Comparison of ENCODE assay signal across 10 mouse cellular contexts in genomic region chr7:4793248-4793647, GRCm38 (mm10). TPM values are rescaled to one million over a fixed set of nuclear protein-coding genes. Genes with fewer than 3 reads are reported as not detected.
DNase-seq lines count a peak whose midpoint lies in the region; ATAC-seq and TF ChIP-seq lines count a peak whose summit lies in the region.
"Not testable (repeated sequence)": the region's sequence is repeated elsewhere in the genome, so short reads cannot be mapped to it uniquely, and the experiment has no call there.
"Had no signal": no experiment of that assay in that cellular context is flagged by ENCODE, and none has a peak within 500 bp of the region (broad histone marks: within the 10 kb centered on the region; RNA-seq: fewer than 3 reads in every experiment).

No protein-coding gene starts in this region.

- not testable (repeated sequence) for H3K4me1 ChIP-seq in ES-Bruce4 (ENCODE audit: control insufficient read depth, insufficient read depth, low read length); embryonic facial prominence, embryonic 11.5 days (ENCODE audit: control insufficient read depth, insufficient read depth, low read length); forebrain, postnatal 0 days (ENCODE audit: insufficient read depth); spleen, adult 2 months (ENCODE audit: control insufficient read depth, insufficient read depth, insufficient read length)
- peaks cover 27% of the 10 kb centered on the region for H3K4me1 ChIP-seq in hindbrain, embryonic 13.5 days (replicated peaks)
- H3K4me1 ChIP-seq in liver, embryonic 14.5 days (replicated peaks; ENCODE audit: control insufficient read depth in 2 of 2, insufficient read depth in 2 of 2, low read length in 1 of 2): peaks cover 7 to 21% of the 10 kb centered on the region in 2 experiments
- peaks cover 27% of the 10 kb centered on the region for H3K4me1 ChIP-seq in midbrain, embryonic 13.5 days (replicated peaks)

- H3K27ac ChIP-seq in ES-Bruce4 (ENCODE audit: insufficient read depth, low read length): peak overlapping the region; percentile 39
- H3K27ac ChIP-seq in embryonic facial prominence, embryonic 11.5 days (replicated peaks; ENCODE audit: low read depth, low read length): peak overlapping the region; percentile 90
- peak overlapping the region; percentile 89 for H3K27ac ChIP-seq in forebrain, postnatal 0 days (ENCODE audit: low read depth, low read length)
- peak overlapping the region; percentile 92 for H3K27ac ChIP-seq in hindbrain, embryonic 13.5 days
- peak overlapping the region; percentile 98 for H3K27ac ChIP-seq in liver, embryonic 14.5 days
- H3K27ac ChIP-seq in midbrain, embryonic 13.5 days: peak overlapping the region; percentile 85
- peak overlapping the region; percentile 79 for H3K27ac ChIP-seq in spleen, adult 2 months (ENCODE audit: insufficient read depth, low read length)

- TF ChIP-seq POLR2A in ES-Bruce4 (IDR thresholded peaks at IDR 0.05; ENCODE audit: insufficient read depth, low read length); spleen, adult 2 months (IDR thresholded peaks at IDR 0.05; ENCODE audit: low read depth, low read length): not testable (repeated sequence)

- H3K4me3 ChIP-seq in ES-Bruce4 (ENCODE audit: low read depth, low read length): peak overlapping the region; percentile 99
- peak overlapping the region; percentile 77 for H3K4me3 ChIP-seq in embryonic facial prominence, embryonic 11.5 days (ENCODE audit: low read depth, low read length)
- H3K4me3 ChIP-seq in forebrain, postnatal 0 days (ENCODE audit: low read depth, low read length): peak overlapping the region; percentile 93
- H3K4me3 ChIP-seq in hindbrain, embryonic 13.5 days: peak overlapping the region; percentile 85
- peak overlapping the region; percentile 87 to 92 for H3K4me3 ChIP-seq in liver, embryonic 14.5 days (ENCODE audit: insufficient read depth in 1 of 2, low read depth in 2 of 2, low read length in 2 of 2)
- peak overlapping the region; percentile 70 for H3K4me3 ChIP-seq in midbrain, embryonic 13.5 days (replicated peaks)
- H3K4me3 ChIP-seq in spleen, adult 2 months (ENCODE audit: extremely low read depth, insufficient read depth, insufficient read length): peak overlapping the region; percentile 76

- H3K4me2 ChIP-seq in embryonic facial prominence, embryonic 11.5 days (ENCODE audit: low read depth, low read length): peak overlapping the region; percentile 75
- peak overlapping the region; percentile 73 for H3K4me2 ChIP-seq in forebrain, postnatal 0 days (ENCODE audit: low read depth)
- peak overlapping the region; percentile 89 for H3K4me2 ChIP-seq in hindbrain, embryonic 13.5 days
- peak overlapping the region; percentile 97 for H3K4me2 ChIP-seq in liver, embryonic 14.5 days (ENCODE audit: low read depth)
- H3K4me2 ChIP-seq in midbrain, embryonic 13.5 days (replicated peaks): peak overlapping the region; percentile 89

- under 1% methylated on average over 31 of the region's 31 CpGs for WGBS in embryonic facial prominence, embryonic 11.5 days
- under 1% methylated on average over 31 of the region's 31 CpGs for WGBS in forebrain, postnatal 0 days
- WGBS in hindbrain, embryonic 13.5 days: under 1% methylated on average over 29 of the region's 31 CpGs
- WGBS in liver, embryonic 14.5 days (ENCODE audit: insufficient replicate concordance): 1% methylated on average over 31 of the region's 31 CpGs
- WGBS in midbrain, embryonic 13.5 days: under 1% methylated on average over 30 of the region's 31 CpGs
- under 1% methylated on average over 31 of the region's 31 CpGs for WGBS in spleen, adult 2 months

- not testable (repeated sequence) for DNase-seq in embryonic facial prominence, embryonic 11.5 days (ENCODE audit: low spot score); forebrain, postnatal 0 days; liver, embryonic 14.5 days (ENCODE audit: low read depth in 3 of 3, low spot score in 3 of 3); spleen, adult 2 months (ENCODE audit: low read depth in 1 of 2, low spot score in 2 of 2)
- DNase-seq in kidney, postnatal 10 days: peak; percentile 31

- not testable (repeated sequence) for TF ChIP-seq CTCF in ES-Bruce4 (IDR thresholded peaks at IDR 0.05; ENCODE audit: low read depth, low read length); forebrain, postnatal 0 days (IDR thresholded peaks at IDR 0.05; ENCODE audit: low read depth); liver, embryonic 14.5 days (IDR thresholded peaks at IDR 0.05; ENCODE audit: low read depth); spleen, adult 2 months (IDR thresholded peaks at IDR 0.05; ENCODE audit: extremely low read depth, insufficient read depth, insufficient read length, insufficient replicate concordance)

- peaks cover 45% of the 10 kb centered on the region for H3K36me3 ChIP-seq in ES-Bruce4 (ENCODE audit: control insufficient read depth, insufficient read depth, low read length, poor library complexity, severe bottlenecking)
- H3K36me3 ChIP-seq in embryonic facial prominence, embryonic 11.5 days (replicated peaks; ENCODE audit: control insufficient read depth, insufficient read depth, low read depth, low read length): not testable (repeated sequence)
- H3K36me3 ChIP-seq in forebrain, postnatal 0 days (ENCODE audit: insufficient read depth): peaks cover 26% of the 10 kb centered on the region
- peaks cover 42% of the 10 kb centered on the region for H3K36me3 ChIP-seq in hindbrain, embryonic 13.5 days
- peaks cover 40% of the 10 kb centered on the region for H3K36me3 ChIP-seq in liver, embryonic 14.5 days (replicated peaks; ENCODE audit: control insufficient read depth, insufficient read depth, low read depth)
- peaks cover 41% of the 10 kb centered on the region for H3K36me3 ChIP-seq in midbrain, embryonic 13.5 days
- H3K36me3 ChIP-seq in spleen, adult 2 months (ENCODE audit: control insufficient read depth, insufficient read depth, low read length): peaks cover 19% of the 10 kb centered on the region

- TF ChIP-seq EP300 in ES-Bruce4 (IDR thresholded peaks at IDR 0.05; ENCODE audit: insufficient read depth, low read depth, low read length); liver, embryonic 14.5 days (IDR thresholded peaks at IDR 0.05; ENCODE audit: low read depth): not testable (repeated sequence)

- not testable (repeated sequence) for H3K27me3 ChIP-seq in ES-Bruce4 (ENCODE audit: control insufficient read depth, insufficient read depth, low read length, poor library complexity, severe bottlenecking); embryonic facial prominence, embryonic 11.5 days (ENCODE audit: control insufficient read depth, insufficient read depth, low read length); forebrain, postnatal 0 days (ENCODE audit: insufficient read depth, low read length); liver, embryonic 14.5 days (ENCODE audit: control insufficient read depth, insufficient read depth, low read length); spleen, adult 2 months (ENCODE audit: control insufficient read depth, insufficient read depth, low read length)
- H3K27me3 ChIP-seq in hindbrain, embryonic 13.5 days: peaks cover 19% of the 10 kb centered on the region
- peaks cover 11% of the 10 kb centered on the region; the same call in 1 of the 2 replicates for H3K27me3 ChIP-seq in midbrain, embryonic 13.5 days

- not testable (repeated sequence) for H3K9me3 ChIP-seq in ES-Bruce4 (replicated peaks; ENCODE audit: control insufficient read depth, insufficient read depth, low read length, poor library complexity, severe bottlenecking); embryonic facial prominence, embryonic 11.5 days (replicated peaks; ENCODE audit: control insufficient read depth, low read length); forebrain, postnatal 0 days (ENCODE audit: low read length); hindbrain, embryonic 13.5 days; liver, embryonic 14.5 days (ENCODE audit: control insufficient read depth, low read length); midbrain, embryonic 13.5 days

- peak overlapping the region; percentile 98 for H3K9ac ChIP-seq in ES-Bruce4 (ENCODE audit: low read depth, poor library complexity, severe bottlenecking)
- H3K9ac ChIP-seq in embryonic facial prominence, embryonic 11.5 days (replicated peaks; ENCODE audit: low read length): peak overlapping the region; percentile 95
- H3K9ac ChIP-seq in forebrain, postnatal 0 days: peak overlapping the region; percentile 91
- H3K9ac ChIP-seq in hindbrain, embryonic 13.5 days: peak overlapping the region; percentile 91
- peak overlapping the region; percentile 98 for H3K9ac ChIP-seq in liver, embryonic 14.5 days (replicated peaks)
- H3K9ac ChIP-seq in midbrain, embryonic 13.5 days (replicated peaks): peak overlapping the region; percentile 91

- ATAC-seq in embryonic facial prominence, embryonic 11.5 days (replicated peaks; ENCODE audit: insufficient number of reproducible peaks, low FRiP score, low TSS enrichment, low read depth); hindbrain, embryonic 13.5 days (ENCODE audit: low FRiP score); midbrain, embryonic 13.5 days: not testable (repeated sequence)
- peak; percentile 13 for ATAC-seq in forebrain, postnatal 0 days
- ATAC-seq in liver, embryonic 14.5 days (ENCODE audit: insufficient read depth): peak; percentile 5; the same call in 1 of the 2 replicates

RNA-seq across cellular contexts. Expression of gene Rpl28, which starts 0.6 kb away (rescaled TPM):
- 969 and 977 TPM in 2 replicates for polyA plus RNA-seq in ES-Bruce4 (2011; ENCODE audit: insufficient read depth, insufficient read length, low read depth, missing spikeins)
- polyA plus RNA-seq in embryonic facial prominence, embryonic 11.5 days (2014; fragmentation: Nextera tagmentation; extraction: Ambion mirVana): 149 and 169 TPM in 2 replicates
- total RNA-seq in forebrain, postnatal 0 days (2014; rRNA removed): 161 and 191 TPM in 2 replicates
- 313 and 332 TPM in 2 replicates for polyA plus RNA-seq in forebrain, postnatal 0 days (2015; fragmentation: Nextera tagmentation; extraction: Ambion mirVana)
- 239 and 250 TPM in 2 replicates for polyA plus RNA-seq in hindbrain, embryonic 13.5 days (2015; fragmentation: Nextera tagmentation; extraction: Ambion mirVana)
- 237 and 307 TPM in 2 replicates for polyA plus RNA-seq in liver, embryonic 14.5 days (2012; rRNA removed)
- 185 and 186 TPM in 2 replicates for polyA plus RNA-seq in liver, embryonic 14.5 days (2014; fragmentation: Nextera tagmentation; extraction: Ambion mirVana)
- 224 and 265 TPM in 2 replicates for polyA plus RNA-seq in midbrain, embryonic 13.5 days (2015; fragmentation: Nextera tagmentation; extraction: Ambion mirVana)
- polyA plus RNA-seq in spleen, adult 2 months (2012; rRNA removed): 316 and 418 TPM in 2 replicates

RNA-seq across cellular contexts. Expression of gene Tmem238, which starts 3.8 kb away (rescaled TPM):
- 2.6 and 6.8 TPM in 2 replicates for polyA plus RNA-seq in ES-Bruce4 (2011; ENCODE audit: insufficient read depth, insufficient read length, low read depth, missing spikeins)
- polyA plus RNA-seq in embryonic facial prominence, embryonic 11.5 days (2014; fragmentation: Nextera tagmentation; extraction: Ambion mirVana): 1.3 and 1.4 TPM in 2 replicates
- 7.3 and 10.1 TPM in 2 replicates for total RNA-seq in forebrain, postnatal 0 days (2014; rRNA removed)
- polyA plus RNA-seq in forebrain, postnatal 0 days (2015; fragmentation: Nextera tagmentation; extraction: Ambion mirVana): 13.3 and 15.0 TPM in 2 replicates
- 2.5 and 3.5 TPM in 2 replicates for polyA plus RNA-seq in hindbrain, embryonic 13.5 days (2015; fragmentation: Nextera tagmentation; extraction: Ambion mirVana)
- polyA plus RNA-seq in liver, embryonic 14.5 days (2012; rRNA removed): 7.5 and 8.2 TPM in 2 replicates
- polyA plus RNA-seq in liver, embryonic 14.5 days (2014; fragmentation: Nextera tagmentation; extraction: Ambion mirVana): 5.4 and 5.8 TPM in 2 replicates
- 2.5 and 3.0 TPM in 2 replicates for polyA plus RNA-seq in midbrain, embryonic 13.5 days (2015; fragmentation: Nextera tagmentation; extraction: Ambion mirVana)
- 17.5 and 34.9 TPM in 2 replicates for polyA plus RNA-seq in spleen, adult 2 months (2012; rRNA removed)

RNA-seq across cellular contexts. Expression of gene Tmem190, which starts 10.5 kb away (rescaled TPM):
- polyA plus RNA-seq in ES-Bruce4 (2011; ENCODE audit: insufficient read depth, insufficient read length, low read depth, missing spikeins): not detected in 2 replicates
- not detected in 2 replicates for polyA plus RNA-seq in embryonic facial prominence, embryonic 11.5 days (2014; fragmentation: Nextera tagmentation; extraction: Ambion mirVana)
- total RNA-seq in forebrain, postnatal 0 days (2014; rRNA removed): not detected in 2 replicates
- polyA plus RNA-seq in forebrain, postnatal 0 days (2015; fragmentation: Nextera tagmentation; extraction: Ambion mirVana): not detected in 2 replicates
- not detected in 2 replicates for polyA plus RNA-seq in hindbrain, embryonic 13.5 days (2015; fragmentation: Nextera tagmentation; extraction: Ambion mirVana)
- not detected in 2 replicates for polyA plus RNA-seq in liver, embryonic 14.5 days (2012; rRNA removed)
- polyA plus RNA-seq in liver, embryonic 14.5 days (2014; fragmentation: Nextera tagmentation; extraction: Ambion mirVana): not detected in 2 replicates
- 0.45 TPM in 1 of 2 replicates, not detected in the other for polyA plus RNA-seq in midbrain, embryonic 13.5 days (2015; fragmentation: Nextera tagmentation; extraction: Ambion mirVana)
- polyA plus RNA-seq in spleen, adult 2 months (2012; rRNA removed): not detected in 2 replicates
- total RNA-seq: layer of hippocampus, postnatal 10 days had no signal
- polyA plus RNA-seq: inflammation-experienced regulatory T-cells, adult 6 months had no signal

RNA-seq across cellular contexts. Expression of gene Il11, which starts 10.6 kb away (rescaled TPM):
- 1.4 and 1.9 TPM in 2 replicates for polyA plus RNA-seq in ES-Bruce4 (2011; ENCODE audit: insufficient read depth, insufficient read length, low read depth, missing spikeins)
- 0.21 TPM in 1 of 2 replicates, not detected in the other for polyA plus RNA-seq in embryonic facial prominence, embryonic 11.5 days (2014; fragmentation: Nextera tagmentation; extraction: Ambion mirVana)
- total RNA-seq in forebrain, postnatal 0 days (2014; rRNA removed): 1.2 and 2.6 TPM in 2 replicates
- 1.2 and 2.1 TPM in 2 replicates for polyA plus RNA-seq in forebrain, postnatal 0 days (2015; fragmentation: Nextera tagmentation; extraction: Ambion mirVana)
- 0.38 and 0.56 TPM in 2 replicates for polyA plus RNA-seq in hindbrain, embryonic 13.5 days (2015; fragmentation: Nextera tagmentation; extraction: Ambion mirVana)
- 0.03 and 0.09 TPM in 2 replicates for polyA plus RNA-seq in liver, embryonic 14.5 days (2012; rRNA removed)
- not detected in 2 replicates for polyA plus RNA-seq in liver, embryonic 14.5 days (2014; fragmentation: Nextera tagmentation; extraction: Ambion mirVana)
- 0.48 and 1.1 TPM in 2 replicates for polyA plus RNA-seq in midbrain, embryonic 13.5 days (2015; fragmentation: Nextera tagmentation; extraction: Ambion mirVana)
- 0.09 and 0.23 TPM in 2 replicates for polyA plus RNA-seq in spleen, adult 2 months (2012; rRNA removed)
- polyA plus RNA-seq: inflammation-experienced regulatory T-cells, adult 6 months had no signal

RNA-seq across cellular contexts. Expression of gene Ube2s, which starts 19.1 kb away (rescaled TPM):
- 474 and 498 TPM in 2 replicates for polyA plus RNA-seq in ES-Bruce4 (2011; ENCODE audit: insufficient read depth, insufficient read length, low read depth, missing spikeins)
- 453 and 487 TPM in 2 replicates for polyA plus RNA-seq in embryonic facial prominence, embryonic 11.5 days (2014; fragmentation: Nextera tagmentation; extraction: Ambion mirVana)
- 300 and 347 TPM in 2 replicates for total RNA-seq in forebrain, postnatal 0 days (2014; rRNA removed)
- 232 and 259 TPM in 2 replicates for polyA plus RNA-seq in forebrain, postnatal 0 days (2015; fragmentation: Nextera tagmentation; extraction: Ambion mirVana)
- polyA plus RNA-seq in hindbrain, embryonic 13.5 days (2015; fragmentation: Nextera tagmentation; extraction: Ambion mirVana): 252 and 267 TPM in 2 replicates
- polyA plus RNA-seq in liver, embryonic 14.5 days (2012; rRNA removed): 186 and 265 TPM in 2 replicates
- polyA plus RNA-seq in liver, embryonic 14.5 days (2014; fragmentation: Nextera tagmentation; extraction: Ambion mirVana): 295 and 316 TPM in 2 replicates
- polyA plus RNA-seq in midbrain, embryonic 13.5 days (2015; fragmentation: Nextera tagmentation; extraction: Ambion mirVana): 281 and 301 TPM in 2 replicates
- 167 and 175 TPM in 2 replicates for polyA plus RNA-seq in spleen, adult 2 months (2012; rRNA removed)

Comparison
In these comparisons a context has a peak if more than half of its experiments do, and no peak if none do; other contexts are left out.
1. H3K27ac ChIP-seq: peak in every context shown above with its lines; median percentile 98 in liver, embryonic 14.5 days; 92 in hindbrain, embryonic 13.5 days; 90 in embryonic facial prominence, embryonic 11.5 days; 89 in forebrain, postnatal 0 days; 85 in midbrain, embryonic 13.5 days; 79 in spleen, adult 2 months; 39 in ES-Bruce4.